Mouse (Mus musculus): ENCODE measurements around the gene Slc37a2. TPM values are rescaled to one million over a fixed set of nuclear protein-coding genes. Genes with fewer than 3 reads are reported as not detected.

Gene Slc37a2
- polyA plus RNA-seq, 1 experiment from 2014 or later: 1.9 TPM

GRCm38 (mm10) chr9:37200414-37200813 lies 55.1 kb downstream of the Slc37a2 start:
- Histone ChIP-seq H3K4me1 (ENCODE audit: control insufficient read depth, insufficient read depth, low read length) (no peaks in the 10 kb centered on the region; the same call in 1 of the 2 replicates), H3K27ac (ENCODE audit: low read depth, low read length) (no peak overlapping the region), H3K9ac (ENCODE audit: low read length) (no peak overlapping the region), H3K4me2 (no peak overlapping the region), H3K9me3 (ENCODE audit: control insufficient read depth, low read length) (no peaks in the 10 kb centered on the region), H3K27me3 (ENCODE audit: control insufficient read depth, insufficient read depth, low read length) (no peaks in the 10 kb centered on the region), H3K36me3 (ENCODE audit: control insufficient read depth, insufficient read depth, low read length) (no peaks in the 10 kb centered on the region), H3K4me3 (ENCODE audit: low read depth, low read length) (no peak overlapping the region)
- no peak for ATAC-seq (ENCODE audit: low FRiP score)
- 89% methylated on average over 5 of the region's 5 CpGs for WGBS
- no peak for DNase-seq (ENCODE audit: low spot score, missing footprints)

GRCm38 (mm10) chr9:37197067-37197466 lies 58.5 kb downstream of the Slc37a2 start:
- no peak overlapping the region for H3K9ac ChIP-seq (ENCODE audit: low read length)
- WGBS: 88% methylated on average over 4 of the region's 4 CpGs
- H3K36me3 ChIP-seq (ENCODE audit: control insufficient read depth, insufficient read depth, low read length): no peaks in the 10 kb centered on the region
- no peak overlapping the region for H3K4me2 ChIP-seq
- H3K4me1 ChIP-seq (ENCODE audit: control insufficient read depth, insufficient read depth, low read length): no peaks in the 10 kb centered on the region
- no peaks in the 10 kb centered on the region for H3K9me3 ChIP-seq (ENCODE audit: control insufficient read depth, low read length)
- ATAC-seq (ENCODE audit: low FRiP score): no peak
- H3K27ac ChIP-seq (ENCODE audit: low read depth, low read length): no peak overlapping the region
- no peaks in the 10 kb centered on the region for H3K27me3 ChIP-seq (ENCODE audit: control insufficient read depth, insufficient read depth, low read length)
- H3K4me3 ChIP-seq (ENCODE audit: low read depth, low read length): no peak overlapping the region
- no peak for DNase-seq (ENCODE audit: low spot score, missing footprints)

- H3K9me3 ChIP-seq (ENCODE audit: control insufficient read depth, low read length): no peaks in the 10 kb centered on the region
- no peak overlapping the region for H3K9ac ChIP-seq (ENCODE audit: low read length)
- DNase-seq (ENCODE audit: low spot score, missing footprints) (no peak), ATAC-seq (ENCODE audit: low FRiP score) (no peak)
- no peaks in the 10 kb centered on the region for H3K4me1 ChIP-seq (ENCODE audit: control insufficient read depth, insufficient read depth, low read length)
- no peaks in the 10 kb centered on the region for H3K27me3 ChIP-seq (ENCODE audit: control insufficient read depth, insufficient read depth, low read length)
- H3K4me3 ChIP-seq (ENCODE audit: low read depth, low read length): no peak overlapping the region
- no peaks in the 10 kb centered on the region for H3K36me3 ChIP-seq (ENCODE audit: control insufficient read depth, insufficient read depth, low read length)
- no peak overlapping the region for H3K27ac ChIP-seq (ENCODE audit: low read depth, low read length)
- no peak overlapping the region for H3K4me2 ChIP-seq
- WGBS: 86% methylated on average over 3 of the region's 3 CpGs
These were observed 67.5 kb downstream of the Slc37a2 start for GRCm38 (mm10) chr9:37188024-37188423.

GRCm38 (mm10) chr9:37187407-37187806 lies 68.1 kb downstream of the Slc37a2 start:
- Histone ChIP-seq H3K4me2 (no peak overlapping the region), H3K9me3 (ENCODE audit: control insufficient read depth, low read length) (no peaks in the 10 kb centered on the region), H3K27me3 (ENCODE audit: control insufficient read depth, insufficient read depth, low read length) (no peaks in the 10 kb centered on the region), H3K4me1 (ENCODE audit: control insufficient read depth, insufficient read depth, low read length) (no peaks in the 10 kb centered on the region), H3K9ac (ENCODE audit: low read length) (no peak overlapping the region), H3K36me3 (ENCODE audit: control insufficient read depth, insufficient read depth, low read length) (no peaks in the 10 kb centered on the region), H3K27ac (ENCODE audit: low read depth, low read length) (no peak overlapping the region), H3K4me3 (ENCODE audit: low read depth, low read length) (no peak overlapping the region)
- no peak for DNase-seq (ENCODE audit: low spot score, missing footprints)
- WGBS: 87% methylated on average over 5 of the region's 5 CpGs
- ATAC-seq (ENCODE audit: low FRiP score): no peak

- no peak overlapping the region for H3K4me3 ChIP-seq (ENCODE audit: low read depth, low read length)
- no peaks in the 10 kb centered on the region for H3K9me3 ChIP-seq (ENCODE audit: control insufficient read depth, low read length)
- no peaks in the 10 kb centered on the region for H3K27me3 ChIP-seq (ENCODE audit: control insufficient read depth, insufficient read depth, low read length)
- H3K36me3 ChIP-seq (ENCODE audit: control insufficient read depth, insufficient read depth, low read length): no peaks in the 10 kb centered on the region
- no peak overlapping the region for H3K4me2 ChIP-seq
- no peak overlapping the region for H3K27ac ChIP-seq (ENCODE audit: low read depth, low read length)
- ATAC-seq (ENCODE audit: low FRiP score) (no peak), DNase-seq (ENCODE audit: low spot score, missing footprints) (no peak)
- no peak overlapping the region for H3K9ac ChIP-seq (ENCODE audit: low read length)
- H3K4me1 ChIP-seq (ENCODE audit: control insufficient read depth, insufficient read depth, low read length): peaks cover 31% of the 10 kb centered on the region
- WGBS: 73% methylated on average over 2 of the region's 2 CpGs
These were observed 72.4 kb downstream of the Slc37a2 start for GRCm38 (mm10) chr9:37183176-37183575.

- Histone ChIP-seq H3K4me1 (ENCODE audit: control insufficient read depth, insufficient read depth, low read length) (peaks cover 45% of the 10 kb centered on the region), H3K4me3 (ENCODE audit: low read depth, low read length) (no peak overlapping the region), H3K9ac (ENCODE audit: low read length) (no peak overlapping the region), H3K27me3 (ENCODE audit: control insufficient read depth, insufficient read depth, low read length) (no peaks in the 10 kb centered on the region), H3K27ac (ENCODE audit: low read depth, low read length) (no peak overlapping the region; the same call in 1 of the 2 replicates), H3K36me3 (ENCODE audit: control insufficient read depth, insufficient read depth, low read length) (no peaks in the 10 kb centered on the region), H3K4me2 (no peak overlapping the region), H3K9me3 (ENCODE audit: control insufficient read depth, low read length) (no peaks in the 10 kb centered on the region)
- DNase-seq (ENCODE audit: low spot score, missing footprints) (peak; percentile 85), ATAC-seq (ENCODE audit: low FRiP score) (no peak)
- 42% methylated on average over 5 of the region's 5 CpGs for WGBS
These were observed 73.9 kb downstream of the Slc37a2 start for GRCm38 (mm10) chr9:37181596-37181995.

- WGBS: 78% methylated on average over 4 of the region's 4 CpGs
- Histone ChIP-seq H3K9ac (ENCODE audit: low read length) (peak overlapping the region; percentile 49), H3K36me3 (ENCODE audit: control insufficient read depth, insufficient read depth, low read length) (no peaks in the 10 kb centered on the region), H3K4me3 (ENCODE audit: low read depth, low read length) (no peak overlapping the region), H3K9me3 (ENCODE audit: control insufficient read depth, low read length) (no peaks in the 10 kb centered on the region), H3K27me3 (ENCODE audit: control insufficient read depth, insufficient read depth, low read length) (no peaks in the 10 kb centered on the region), H3K27ac (ENCODE audit: low read depth, low read length) (peak overlapping the region; percentile 87), H3K4me2 (peak overlapping the region; percentile 28; the same call in 1 of the 2 replicates), H3K4me1 (ENCODE audit: control insufficient read depth, insufficient read depth, low read length) (peaks cover 48% of the 10 kb centered on the region)
- peak; percentile 90 for DNase-seq (ENCODE audit: low spot score, missing footprints)
- no peak for ATAC-seq (ENCODE audit: low FRiP score)
These were observed 75.9 kb downstream of the Slc37a2 start for GRCm38 (mm10) chr9:37179596-37179995.

GRCm38 (mm10) chr9:37178911-37179310 lies 76.6 kb downstream of the Slc37a2 start:
- H3K9me3 ChIP-seq (ENCODE audit: control insufficient read depth, low read length): no peaks in the 10 kb centered on the region
- DNase-seq (ENCODE audit: low spot score, missing footprints): peak; percentile 94
- ATAC-seq (ENCODE audit: low FRiP score): peak; percentile 86
- peaks cover 48% of the 10 kb centered on the region for H3K4me1 ChIP-seq (ENCODE audit: control insufficient read depth, insufficient read depth, low read length)
- peak overlapping the region; percentile 28; the same call in 1 of the 2 replicates for H3K4me2 ChIP-seq
- WGBS: 7% methylated on average over 4 of the region's 4 CpGs
- no peaks in the 10 kb centered on the region for H3K27me3 ChIP-seq (ENCODE audit: control insufficient read depth, insufficient read depth, low read length)
- H3K9ac ChIP-seq (ENCODE audit: low read length): peak overlapping the region; percentile 49
- H3K4me3 ChIP-seq (ENCODE audit: low read depth, low read length): no peak overlapping the region
- H3K27ac ChIP-seq (ENCODE audit: low read depth, low read length): peak overlapping the region; percentile 87
- no peaks in the 10 kb centered on the region for H3K36me3 ChIP-seq (ENCODE audit: control insufficient read depth, insufficient read depth, low read length)

Data from midbrain, embryonic 11.5 days (tissue).